Mouse (Mus musculus): Measurements from ENCODE around the gene Klk1b21. TPM values are rescaled to one million over a fixed set of nuclear protein-coding genes. Genes with fewer than 3 reads are reported as not detected.
"Not testable (repeated sequence)": the region's sequence is repeated elsewhere in the genome, so short reads cannot be mapped to it uniquely, and the experiment has no call there.

The Klk1b21 gene
- total RNA-seq (2021), result not detected in 2 replicates
- long read RNA-seq, experiment 1, result 0 reads
- long read RNA-seq, experiment 2, result 0 reads

DNA sequence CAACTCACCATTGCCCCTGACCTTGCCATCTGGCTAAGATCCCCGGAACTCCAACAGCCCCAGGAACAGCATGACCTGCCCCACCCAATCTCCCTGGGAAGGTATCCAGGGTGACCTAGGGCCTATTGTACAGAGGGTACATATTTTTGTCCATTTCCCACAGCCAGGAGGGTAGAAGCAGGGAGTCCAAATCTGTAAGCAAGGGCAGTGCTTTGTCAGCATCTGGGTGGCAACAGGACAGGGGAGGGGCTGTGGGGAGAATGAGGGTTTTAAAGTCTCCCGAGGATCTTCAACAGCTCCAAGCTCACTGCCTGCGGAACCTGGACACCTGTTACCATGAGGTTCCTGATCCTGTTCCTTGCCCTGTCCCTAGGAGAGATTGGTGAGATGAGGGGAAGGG, at the start of gene Klk1b21:
Gene Klk1b21, plus strand, starts transcription at position 301 of the 400 bp plus-strand sequence.
- DNase-seq, result not testable (repeated sequence)

DNA sequence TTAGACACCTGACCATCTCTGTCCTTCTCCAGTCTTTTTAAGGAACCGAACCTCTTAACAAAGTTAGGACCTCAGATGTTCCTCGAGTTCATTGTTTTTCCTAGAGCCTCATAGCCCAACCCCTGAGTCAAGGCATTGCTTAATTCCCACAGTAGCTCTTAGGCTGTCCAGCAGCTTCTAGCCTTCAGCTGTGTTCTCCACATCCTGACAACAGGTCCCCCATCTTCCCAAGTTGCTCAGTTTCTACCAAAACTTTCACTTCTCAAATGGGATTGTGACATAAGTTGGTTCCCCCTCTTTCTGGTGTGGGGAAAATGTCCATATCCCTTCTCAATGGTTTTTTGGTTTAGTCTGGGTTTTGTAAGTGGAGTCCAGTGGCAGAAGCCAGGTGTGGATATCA, 30.0 kb upstream of the Klk1b21 start:
- no peak for DNase-seq

DNA sequence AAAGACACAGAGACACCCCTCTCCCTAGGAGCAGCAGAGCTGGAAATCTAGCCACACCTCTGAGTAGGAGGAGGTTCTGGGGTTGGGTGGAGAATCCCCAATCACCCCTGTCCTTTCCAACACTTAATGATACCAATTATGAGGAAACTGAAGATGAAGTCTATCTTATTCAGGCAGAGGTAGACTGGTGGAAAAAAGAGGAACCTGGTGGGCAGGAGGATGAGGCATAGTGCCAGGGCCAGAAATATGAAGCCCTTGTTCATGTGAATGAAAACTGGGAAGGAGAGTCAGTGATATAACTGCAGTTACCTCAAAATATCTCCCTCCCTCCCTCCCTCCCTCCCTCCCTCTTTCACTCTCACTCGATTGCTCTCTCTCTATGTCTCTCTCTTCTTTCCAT, 24.4 kb upstream of the Klk1b21 start:
- DNase-seq, result no peak

DNA sequence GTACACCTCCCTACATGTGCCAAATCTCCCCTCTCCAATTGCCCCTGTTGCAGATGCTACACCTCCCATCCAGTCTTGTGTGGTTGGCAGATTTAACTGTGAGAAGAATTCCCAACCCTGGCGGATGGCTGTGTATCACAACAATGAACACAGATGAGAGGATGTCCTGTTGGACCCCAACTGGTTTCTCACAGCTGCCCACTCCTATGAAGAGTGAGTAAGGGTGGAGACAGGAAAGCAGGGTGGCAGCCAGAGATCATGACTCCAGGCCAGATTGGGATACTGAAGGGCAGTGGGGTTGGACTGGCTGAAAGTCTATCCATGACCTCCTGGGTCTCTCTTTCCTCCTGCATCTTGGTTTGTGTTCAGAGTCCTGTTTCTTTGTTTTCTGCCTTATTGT, 6.0 kb upstream of the Klk1b21 start:
- no peak for DNase-seq

DNA sequence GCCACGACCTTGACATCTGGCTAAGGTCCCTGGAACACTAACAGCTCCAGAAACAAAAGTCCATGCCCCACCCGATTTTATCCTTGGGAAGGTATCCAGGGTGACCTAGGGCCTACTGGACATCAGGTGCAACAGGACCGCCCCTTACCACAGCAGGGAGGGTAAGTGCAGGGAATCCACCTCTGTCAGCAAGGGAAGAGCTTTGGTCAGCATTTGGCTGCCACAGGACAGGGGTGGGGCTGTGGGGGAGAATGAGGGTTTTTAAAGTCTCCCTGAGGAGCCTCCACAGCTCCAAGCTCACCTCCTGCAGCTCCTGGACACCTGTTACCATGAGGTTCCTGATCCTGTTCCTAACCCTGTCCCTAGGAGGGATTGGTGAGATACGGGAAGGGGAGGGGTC, 10.2 kb downstream of the Klk1b21 start, which contains the start of gene Klk1b22:
Gene Klk1b22, plus strand, starts transcription at position 301 of the 400 bp plus-strand sequence.
- DNase-seq, result no peak

DNA sequence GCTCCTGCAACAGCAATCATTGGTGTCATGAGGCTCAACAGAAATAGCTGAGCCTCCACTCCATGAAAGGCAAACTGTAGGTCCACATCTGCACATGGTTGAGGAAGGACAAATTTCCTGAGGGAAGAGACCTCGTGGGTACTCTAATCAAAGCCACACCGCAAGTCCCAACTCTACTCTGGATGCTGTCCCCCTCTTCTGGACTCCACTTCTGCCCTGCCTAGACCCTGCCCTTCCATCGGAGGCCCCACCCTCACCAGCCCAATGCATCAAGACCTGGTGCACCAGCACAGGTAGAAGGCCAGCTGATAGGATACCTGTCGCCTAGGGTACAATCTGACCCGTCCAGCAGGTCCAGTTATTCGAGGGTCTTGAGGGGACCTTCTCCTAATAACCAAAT, 21.3 kb downstream of the Klk1b21 start:
- no peak for DNase-seq

DNA sequence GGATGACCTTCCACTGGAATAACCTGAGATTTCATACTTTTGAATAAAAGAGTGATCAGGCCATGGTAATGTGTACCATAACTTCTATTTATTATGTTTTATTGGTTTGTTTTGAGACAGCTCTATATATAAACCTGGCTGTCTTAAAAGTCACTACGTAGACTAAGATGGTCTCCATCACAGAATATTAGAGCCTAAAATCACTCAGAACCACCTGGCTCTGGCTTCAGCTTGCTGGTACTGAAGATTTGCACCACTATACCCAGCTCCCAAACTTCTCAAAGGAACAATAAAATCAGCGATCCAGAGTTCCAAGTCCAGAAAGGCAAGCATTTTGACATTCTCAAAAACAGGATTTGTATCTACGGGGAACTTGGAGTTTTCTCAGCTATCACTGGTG, 34.3 kb downstream of the Klk1b21 start, which contains the start of gene Klk1b16:
Gene Klk1b16, plus strand, starts transcription at position 301 of the 400 bp plus-strand sequence.
- no peak for DNase-seq

Other genes with a start within 250 kb of the Klk1b21 start
- not detected in 2 replicates for gene Klk4, start 221.2 kb upstream of the Klk1b21 start, total RNA-seq (2021)
- not detected in 2 replicates for gene Klk15, start 168.6 kb upstream of the Klk1b21 start, total RNA-seq (2021)
- gene Klk1b8, start 151.7 kb upstream of the Klk1b21 start, total RNA-seq (2021), result not detected in 2 replicates
- not detected in 2 replicates for gene Klk1b1, start 135.6 kb upstream of the Klk1b21 start, total RNA-seq (2021)
- not detected in 2 replicates for gene Klk1b9, start 126.3 kb upstream of the Klk1b21 start, total RNA-seq (2021)
- gene Klk1b11, start 106.5 kb upstream of the Klk1b21 start, total RNA-seq (2021), result not detected in 2 replicates
- not detected in 2 replicates for gene Klk1b26, start 90.2 kb upstream of the Klk1b21 start, total RNA-seq (2021)
- not detected in 2 replicates for gene Klk1b27, start 50.0 kb upstream of the Klk1b21 start, total RNA-seq (2021)
- gene Klk1b22, start 10.3 kb downstream of the Klk1b21 start, total RNA-seq (2021), result not detected in 2 replicates
- gene Klk1b16, start 34.4 kb downstream of the Klk1b21 start, total RNA-seq (2021), result not detected in 2 replicates
- gene Klk1b24, start 85.9 kb downstream of the Klk1b21 start, total RNA-seq (2021), result not detected in 2 replicates
- not detected in 2 replicates for gene Klk1b3, start 95.9 kb downstream of the Klk1b21 start, total RNA-seq (2021)
- not detected in 2 replicates for gene Klk1b4, start 105.1 kb downstream of the Klk1b21 start, total RNA-seq (2021)
- gene Klk1b5, start 113.6 kb downstream of the Klk1b21 start, total RNA-seq (2021), result not detected in 2 replicates
- gene Klk1, start 123.0 kb downstream of the Klk1b21 start, total RNA-seq (2021), result 0.37 and 1.6 TPM in 2 replicates
- not detected in 2 replicates for gene Gm36864, start 133.8 kb downstream of the Klk1b21 start, total RNA-seq (2021)
- 0.70 and 0.90 TPM in 2 replicates for gene 1700028J19Rik, start 144.4 kb downstream of the Klk1b21 start, total RNA-seq (2021)
- gene 2410002F23Rik, start 144.4 kb downstream of the Klk1b21 start, total RNA-seq (2021), result 95.5 and 102 TPM in 2 replicates
- not detected in 2 replicates for gene Acp4, start 155.1 kb downstream of the Klk1b21 start, total RNA-seq (2021)
- gene Gm15517, start 159.1 kb downstream of the Klk1b21 start, total RNA-seq (2021), result not detected in 2 replicates
- 3.4 and 3.6 TPM in 2 replicates for gene Clec11a, start 204.6 kb downstream of the Klk1b21 start, total RNA-seq (2021)
- gene Shank1, start 207.9 kb downstream of the Klk1b21 start, total RNA-seq (2021), result 7.6 and 8.0 TPM in 2 replicates